Mouse (Mus musculus) limb, embryonic 15.5 days (tissue): ENCODE data around the gene Sema5b. TPM values are rescaled to one million over a fixed set of nuclear protein-coding genes. Genes with fewer than 3 reads are reported as not detected.

Experiments used
- ATAC-seq: fragments of 200-750 bp; cut with Nextera tagmentation; 2 replicates; pipeline ENCODE4 v1.8.0; 2017; ENCODE audit warnings: low read depth, moderate TSS enrichment; ENCODE audit not compliant: insufficient number of reproducible peaks, low FRiP score, low TSS enrichment
- H3K27ac ChIP-seq: fragments of 300-500 bp; sonication (generic); 2 replicates; pipeline ENCODE4 v1.5.1; 2015; ENCODE audit warnings: moderate library complexity, mild to moderate bottlenecking, inconsistent platforms
- H3K27me3 ChIP-seq: fragments of 300-500 bp; sonication (generic); 2 replicates; pipeline ENCODE4 v1.6.1; 2015; ENCODE audit warnings: inconsistent platforms
- H3K36me3 ChIP-seq: fragments of 300-500 bp; sonication (generic); 2 replicates; pipeline ENCODE4 v1.6.1; 2015; ENCODE audit warnings: inconsistent platforms
- H3K4me1 ChIP-seq: fragments of 300-500 bp; sonication (generic); 2 replicates; pipeline ENCODE4 v1.6.1; 2015; ENCODE audit warnings: inconsistent platforms
- H3K4me2 ChIP-seq: fragments of 300-500 bp; sonication (generic); 2 replicates; pipeline ENCODE4 v1.6.1; 2015; ENCODE audit warnings: mild to moderate bottlenecking, inconsistent platforms
- H3K4me3 ChIP-seq: fragments of 300-500 bp; sonication (generic); 2 replicates; pipeline ENCODE4 v1.5.1; 2015; ENCODE audit warnings: mild to moderate bottlenecking, inconsistent platforms
- H3K9ac ChIP-seq: fragments of 300-500 bp; sonication (generic); 2 replicates; pipeline ENCODE4 v1.6.1; 2015; ENCODE audit warnings: inconsistent platforms
- H3K9me3 ChIP-seq: fragments of 300-500 bp; sonication (generic); 2 replicates; pipeline ENCODE4 v1.6.1; 2016; ENCODE audit warnings: inconsistent platforms
- WGBS: fragments of 180-500 bp; shearing (Covaris S2); methylation state at CpG from one replicate; pipeline ENCODE4 v1.1.7; 2015; 5-methylcytosine and 5-hydroxymethylcytosine counted together
- polyA plus RNA-seq: library from polyadenylated mRNA; unstranded; fragments of >200 nt; fragmentation: Nextera tagmentation; extraction: Ambion mirVana; gene quantifications from 2 replicates; pipeline ENCODE4 v1.2.1, GENCODE M21; 2015

Gene Sema5b
- polyA plus RNA-seq: 4.5 and 5.0 TPM in 2 replicates

GRCm38 (mm10) chr16:35541117-35541641 lies at the start of gene Sema5b:
Sema5b (plus strand) TSS chr16:35541145.
- Histone ChIP-seq H3K27ac (0 out of 2 replicates have a peak within 1 kb of the TSS, but pooled peaks have one; percentile 17), H3K36me3 (no peaks in the 10 kb centered on the region), H3K9ac (peak within 1 kb of the TSS; percentile 39), H3K9me3 (no peaks in the 10 kb centered on the region), H3K27me3 (peaks cover 80% of the 10 kb centered on the region), H3K4me3 (peak within 1 kb of the TSS; percentile 57), H3K4me1 (peaks cover 30% of the 10 kb centered on the region), H3K4me2 (peak within 1 kb of the TSS; percentile 99)
- WGBS: 0% methylated on average over 46 of the region's 54 CpGs
- peak; percentile 81 for ATAC-seq

DNA sequence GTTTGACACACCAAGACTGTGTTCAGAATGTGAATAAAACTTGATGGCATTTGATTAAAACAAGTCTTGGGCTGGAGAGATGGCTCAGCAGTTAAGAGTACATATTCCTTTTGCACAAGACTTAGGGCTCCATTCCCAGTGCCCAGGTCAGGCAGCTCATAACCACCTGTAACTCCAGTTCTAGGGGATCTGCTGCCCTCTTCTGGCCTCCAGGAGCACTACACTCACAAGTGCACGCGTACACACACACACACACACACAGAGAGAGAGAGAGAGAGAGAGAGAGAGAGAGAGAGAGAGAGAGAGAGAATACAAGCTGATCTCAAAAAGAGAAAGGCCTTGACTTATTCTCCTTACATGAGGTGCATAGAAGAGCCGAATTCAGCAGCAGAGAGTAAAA lies 40.6 kb upstream of the Sema5b start:
- 93% methylated on average over 3 of the region's 3 CpGs for WGBS
- Histone ChIP-seq H3K27ac (no peak overlapping the region), H3K9me3 (no peaks in the 10 kb centered on the region), H3K27me3 (no peaks in the 10 kb centered on the region), H3K9ac (no peak overlapping the region), H3K4me2 (no peak overlapping the region), H3K4me3 (no peak overlapping the region), H3K36me3 (no peaks in the 10 kb centered on the region), H3K4me1 (no peaks in the 10 kb centered on the region)
- ATAC-seq: no peak

DNA sequence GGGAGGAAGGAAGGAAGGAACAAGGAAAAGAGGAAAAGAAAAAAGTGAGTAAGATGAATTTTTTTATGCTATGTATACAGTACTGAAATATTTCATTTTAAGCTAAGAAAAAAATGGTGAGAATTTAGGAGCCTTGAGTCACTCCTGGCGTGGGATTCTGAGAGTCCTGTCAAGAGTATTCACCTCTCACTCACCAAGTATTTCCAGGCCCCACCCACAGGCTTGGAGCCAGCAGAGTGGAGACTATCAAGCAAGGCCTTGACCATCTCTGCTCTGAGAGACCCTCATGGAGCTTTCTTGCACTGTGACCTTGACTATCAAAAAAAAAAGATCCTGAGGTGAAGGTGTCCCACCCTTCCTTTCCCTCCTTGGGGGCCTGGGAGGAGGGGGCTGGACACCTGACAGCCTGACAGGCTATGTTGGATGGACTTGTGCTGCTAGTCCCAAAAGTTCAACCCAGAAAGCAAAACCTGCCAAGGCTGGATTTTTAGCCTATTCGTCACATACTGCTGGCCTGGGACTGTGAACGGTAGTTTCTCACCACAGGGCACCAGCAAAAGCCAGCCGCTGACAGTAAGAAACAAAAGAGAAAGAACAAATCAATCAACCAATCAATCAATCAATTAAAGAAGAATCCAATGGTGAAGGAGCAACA lies 39.7 kb upstream of the Sema5b start:
- no peak for ATAC-seq
- WGBS: 65% methylated on average over 4 of the region's 4 CpGs
- no peak overlapping the region for H3K9ac ChIP-seq
- H3K27me3 ChIP-seq: no peaks in the 10 kb centered on the region
- H3K4me2 ChIP-seq: no peak overlapping the region
- no peak overlapping the region for H3K27ac ChIP-seq
- H3K36me3 ChIP-seq: no peaks in the 10 kb centered on the region
- no peaks in the 10 kb centered on the region for H3K9me3 ChIP-seq
- H3K4me1 ChIP-seq: no peaks in the 10 kb centered on the region
- H3K4me3 ChIP-seq: no peak overlapping the region

- no peak for ATAC-seq
- WGBS: 85% methylated on average over 11 of the region's 11 CpGs
- Histone ChIP-seq H3K4me3 (no peak overlapping the region), H3K27ac (no peak overlapping the region), H3K27me3 (no peaks in the 10 kb centered on the region), H3K36me3 (no peaks in the 10 kb centered on the region), H3K4me2 (no peak overlapping the region), H3K9me3 (no peaks in the 10 kb centered on the region), H3K9ac (no peak overlapping the region), H3K4me1 (no peaks in the 10 kb centered on the region)
Observed at GRCm38 (mm10) chr16:35502456-35502855, 38.5 kb upstream of the Sema5b start.

DNA sequence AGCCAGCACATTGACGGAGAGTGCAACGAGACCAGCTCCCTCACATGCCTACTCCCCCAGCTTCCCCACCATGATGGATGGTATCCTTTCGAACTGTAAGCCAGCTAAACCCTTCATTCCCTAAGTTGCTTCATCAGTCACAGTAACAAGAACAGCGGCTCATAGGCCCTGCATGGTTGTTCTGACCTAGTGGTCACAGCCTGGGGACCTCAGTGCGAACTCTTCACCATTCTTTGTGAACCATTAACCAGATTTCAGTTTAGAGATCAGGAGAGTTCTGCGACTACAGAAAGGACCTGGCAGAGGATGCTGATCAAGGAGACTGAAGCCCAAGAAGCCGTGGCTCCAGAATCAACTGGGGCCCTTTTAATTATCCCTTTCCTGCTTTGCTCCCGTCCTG lies 36.7 kb upstream of the Sema5b start:
- Histone ChIP-seq H3K4me1 (no peaks in the 10 kb centered on the region), H3K4me3 (no peak overlapping the region), H3K27me3 (no peaks in the 10 kb centered on the region), H3K4me2 (no peak overlapping the region), H3K9ac (no peak overlapping the region), H3K36me3 (no peaks in the 10 kb centered on the region), H3K27ac (no peak overlapping the region), H3K9me3 (no peaks in the 10 kb centered on the region)
- 77% methylated on average over 8 of the region's 8 CpGs for WGBS
- no peak for ATAC-seq

DNA sequence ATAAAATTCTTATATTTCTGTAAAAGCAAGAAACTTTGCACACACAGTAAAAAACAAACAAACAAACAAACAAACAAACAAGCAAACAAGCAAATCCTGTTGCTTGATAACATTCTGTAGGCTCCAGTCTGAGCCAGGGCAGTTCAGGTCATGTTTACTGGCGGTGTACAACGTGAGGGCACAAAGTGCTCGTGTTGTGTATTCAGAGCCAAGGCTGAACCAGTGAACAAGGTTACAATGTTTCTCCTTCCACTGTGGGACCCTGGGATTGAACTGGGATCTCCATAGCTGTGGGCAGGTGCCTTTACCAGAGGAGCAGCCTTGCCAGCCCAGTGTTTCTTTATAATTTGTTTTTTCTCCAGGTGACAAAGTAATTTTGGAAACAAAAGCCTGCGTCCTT lies 35.2 kb upstream of the Sema5b start:
- no peaks in the 10 kb centered on the region for H3K4me1 ChIP-seq
- H3K9me3 ChIP-seq: no peaks in the 10 kb centered on the region
- no peak overlapping the region for H3K9ac ChIP-seq
- ATAC-seq: no peak
- WGBS: 84% methylated on average over 4 of the region's 4 CpGs
- no peaks in the 10 kb centered on the region for H3K27me3 ChIP-seq
- H3K36me3 ChIP-seq: no peaks in the 10 kb centered on the region
- no peak overlapping the region for H3K27ac ChIP-seq
- H3K4me2 ChIP-seq: no peak overlapping the region
- H3K4me3 ChIP-seq: no peak overlapping the region

DNA sequence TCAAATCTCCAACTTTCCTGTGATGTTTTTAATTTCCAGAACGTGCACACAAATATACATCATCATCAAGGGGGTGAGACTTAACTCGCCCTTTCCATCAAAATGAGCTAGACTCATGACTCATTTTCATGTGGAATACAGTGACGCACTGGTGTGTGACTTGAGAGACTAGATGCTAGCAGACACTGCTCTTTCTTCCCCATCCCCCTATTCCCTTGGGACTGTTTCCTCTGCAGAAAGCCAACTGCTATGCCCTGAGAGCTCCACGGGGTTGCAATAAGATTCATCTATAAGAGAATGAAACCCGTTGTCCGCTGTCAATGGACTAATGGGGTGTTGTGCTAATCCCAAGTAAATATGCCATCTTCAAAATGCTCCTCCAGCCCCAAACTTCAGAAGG lies 32.4 kb upstream of the Sema5b start:
- Histone ChIP-seq H3K9me3 (no peaks in the 10 kb centered on the region), H3K9ac (no peak overlapping the region), H3K4me2 (no peak overlapping the region), H3K27me3 (no peaks in the 10 kb centered on the region), H3K27ac (no peak overlapping the region), H3K4me1 (no peaks in the 10 kb centered on the region), H3K4me3 (no peak overlapping the region), H3K36me3 (no peaks in the 10 kb centered on the region)
- 79% methylated on average over 6 of the region's 6 CpGs for WGBS
- ATAC-seq: no peak

- H3K27ac ChIP-seq: no peak overlapping the region
- H3K4me2 ChIP-seq: no peak overlapping the region
- no peak overlapping the region for H3K9ac ChIP-seq
- no peaks in the 10 kb centered on the region for H3K36me3 ChIP-seq
- no peaks in the 10 kb centered on the region for H3K4me1 ChIP-seq
- H3K9me3 ChIP-seq: no peaks in the 10 kb centered on the region
- H3K27me3 ChIP-seq: no peaks in the 10 kb centered on the region
- WGBS: 41% methylated on average over 11 of the region's 11 CpGs
- H3K4me3 ChIP-seq: no peak overlapping the region
- no peak for ATAC-seq
Observed at GRCm38 (mm10) chr16:35509331-35510070, 31.4 kb upstream of the Sema5b start.

DNA sequence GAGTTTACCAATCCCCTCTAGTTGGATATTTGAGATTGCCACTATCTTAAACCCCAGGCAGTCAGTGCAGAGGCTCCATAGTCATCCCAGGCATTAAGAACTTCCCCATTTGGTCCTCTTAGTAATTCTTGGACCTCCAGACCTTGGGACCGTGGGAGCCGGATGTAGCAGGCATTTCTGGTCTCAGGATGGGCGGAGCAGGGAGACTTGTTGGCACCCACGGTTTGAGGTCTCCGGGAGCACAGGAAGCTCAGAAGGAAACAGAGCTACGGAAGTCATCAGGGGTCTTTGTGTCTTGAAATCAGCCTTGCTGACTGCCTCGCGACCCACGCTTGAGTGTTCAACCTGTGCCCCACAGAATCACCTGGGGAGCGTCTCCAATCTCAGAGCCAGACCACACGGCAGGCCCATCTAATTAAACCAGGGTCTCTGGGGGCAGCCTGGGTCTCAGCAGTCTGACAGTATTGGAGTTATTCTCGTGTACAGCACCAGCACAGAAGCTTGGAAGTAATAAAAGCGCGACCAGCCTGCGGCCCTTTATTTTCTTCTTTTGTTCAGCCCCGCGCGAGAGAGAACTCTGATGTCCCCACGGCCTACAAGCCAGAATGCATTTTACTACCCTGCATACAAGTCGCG lies 24.9 kb upstream of the Sema5b start:
- ATAC-seq: no peak
- Histone ChIP-seq H3K4me1 (peaks cover 12% of the 10 kb centered on the region), H3K4me2 (no peak overlapping the region), H3K9ac (no peak overlapping the region), H3K36me3 (no peaks in the 10 kb centered on the region), H3K4me3 (no peak overlapping the region), H3K27me3 (0 out of 2 replicates have a peak, but pooled peaks cover 9% of the 10 kb centered on the region), H3K9me3 (no peaks in the 10 kb centered on the region), H3K27ac (no peak overlapping the region)
- WGBS: 49% methylated on average over 21 of the region's 21 CpGs

DNA sequence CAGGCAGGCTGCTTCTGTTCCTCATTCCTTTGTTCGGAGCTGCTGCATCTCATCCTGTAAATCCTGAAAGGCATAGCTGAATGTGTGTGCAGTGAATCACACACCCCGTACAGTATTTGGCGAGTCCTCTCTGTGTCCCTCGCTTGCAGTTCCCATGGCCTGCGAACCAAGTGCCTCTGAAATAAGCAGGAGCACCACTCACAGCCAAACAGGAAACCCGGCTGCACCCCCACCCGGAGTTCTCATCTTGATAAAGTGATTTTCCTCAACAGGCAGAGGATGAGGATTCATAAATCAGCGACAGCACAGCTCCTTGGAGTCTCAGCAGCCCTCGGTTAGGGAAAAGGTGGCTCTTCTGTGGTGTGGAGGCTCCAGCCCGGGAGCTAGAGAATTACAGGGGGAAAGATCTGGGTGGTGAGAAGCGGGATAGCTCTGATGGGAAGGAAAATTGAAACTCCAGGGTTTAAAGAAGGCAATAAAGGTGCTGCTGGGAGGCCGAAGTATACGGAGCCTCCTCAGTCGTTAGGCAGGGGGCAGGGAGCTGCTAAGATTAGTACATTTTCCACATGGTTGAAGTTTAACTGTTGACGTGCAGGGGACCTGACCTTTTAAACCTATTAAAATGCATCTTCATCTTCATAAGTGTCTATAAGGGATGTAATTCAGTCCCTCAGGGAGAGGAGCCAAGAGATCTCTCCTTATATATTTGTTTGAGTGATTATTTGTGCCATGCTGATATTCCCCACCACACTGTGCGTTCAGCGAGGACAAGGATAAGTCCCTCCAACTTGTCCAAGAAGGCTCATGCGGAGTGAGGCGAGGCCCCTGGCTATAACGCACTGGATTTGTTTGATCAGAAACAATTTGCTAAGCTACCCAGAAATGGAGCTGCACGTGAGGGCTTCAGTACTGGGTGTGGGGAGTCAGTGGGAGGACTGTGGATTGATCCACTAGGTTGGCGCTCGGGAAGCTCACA lies 22.7 kb upstream of the Sema5b start:
- Histone ChIP-seq H3K27me3 (0 out of 2 replicates have a peak, but pooled peaks cover 9% of the 10 kb centered on the region), H3K4me3 (no peak overlapping the region), H3K36me3 (no peaks in the 10 kb centered on the region), H3K9me3 (no peaks in the 10 kb centered on the region), H3K4me1 (peaks cover 12% of the 10 kb centered on the region), H3K4me2 (no peak overlapping the region), H3K27ac (no peak overlapping the region), H3K9ac (no peak overlapping the region)
- no peak for ATAC-seq
- 39% methylated on average over 23 of the region's 23 CpGs for WGBS

DNA sequence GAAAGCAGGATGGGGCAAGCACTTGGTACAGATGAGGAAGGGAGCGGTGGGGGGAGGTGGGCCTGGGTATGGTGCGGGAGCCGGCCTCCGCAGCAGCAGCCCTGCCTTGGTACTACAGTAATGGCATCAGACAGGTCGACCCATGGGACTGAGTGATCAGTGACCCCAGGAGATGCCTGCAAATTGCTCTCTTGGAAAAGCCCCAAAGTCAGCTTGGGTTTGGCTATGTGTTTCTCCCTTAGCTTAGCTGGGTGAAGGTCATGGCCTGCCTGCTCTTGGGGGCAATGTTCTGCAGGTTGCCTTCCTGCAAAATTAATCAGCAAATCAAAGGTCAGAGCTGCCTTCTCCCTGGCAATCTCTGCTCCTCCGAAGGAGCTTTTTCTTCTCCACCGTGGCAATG lies 21.7 kb upstream of the Sema5b start:
- 50% methylated on average over 7 of the region's 7 CpGs for WGBS

More for the DNA sequence above, 21.7 kb upstream of the Sema5b start:
- H3K27ac ChIP-seq: no peak overlapping the region
- no peak overlapping the region for H3K9ac ChIP-seq
- 0 out of 2 replicates have a peak, but pooled peaks cover 9% of the 10 kb centered on the region for H3K27me3 ChIP-seq
- no peak for ATAC-seq
- no peak overlapping the region for H3K4me2 ChIP-seq
- no peaks in the 10 kb centered on the region for H3K36me3 ChIP-seq
- peaks cover 12% of the 10 kb centered on the region for H3K4me1 ChIP-seq
- no peak overlapping the region for H3K4me3 ChIP-seq
- no peaks in the 10 kb centered on the region for H3K9me3 ChIP-seq
